Mouse (Mus musculus): ENCODE measurements at regions not wholly inside any gene's neighbourhood (a gene's known extent, or its start where the extent isn't known, plus 50 kb on each side); places are given as distances from the start of the nearest gene placed in this dataset.

- no peak for ATAC-seq (replicated peaks; ENCODE audit: poor library complexity)
Measured at GRCm38 (mm10) chr10:16231821-16232220, 1491.2 kb upstream of the Cited2 start.

- ATAC-seq (replicated peaks; ENCODE audit: poor library complexity): no peak
Measured at GRCm38 (mm10) chr10:16233612-16234106, 1489.4 kb upstream of the Cited2 start.

- no peak for ATAC-seq (replicated peaks; ENCODE audit: poor library complexity)
Measured at GRCm38 (mm10) chr10:16256329-16256728, 1466.7 kb upstream of the Cited2 start.

- ATAC-seq (replicated peaks; ENCODE audit: poor library complexity): no peak
Measured at GRCm38 (mm10) chr10:16272786-16273185, 1450.2 kb upstream of the Cited2 start.

GRCm38 (mm10) chr10:16317026-16317425 is 1406.0 kb upstream of the Cited2 start:
- no peak for ATAC-seq (replicated peaks; ENCODE audit: poor library complexity)

- ATAC-seq (replicated peaks; ENCODE audit: poor library complexity): no peak
Measured at GRCm38 (mm10) chr10:16337546-16337945, 1385.5 kb upstream of the Cited2 start.

- ATAC-seq (replicated peaks; ENCODE audit: poor library complexity): no peak
Measured at GRCm38 (mm10) chr10:16341496-16341895, 1381.5 kb upstream of the Cited2 start.

GRCm38 (mm10) chr10:16364001-16364400 is 1359.0 kb upstream of the Cited2 start:
- peak; percentile 39; the same call in 1 of the 2 replicates for ATAC-seq (replicated peaks; ENCODE audit: poor library complexity)

All from megakaryocyte progenitor cell, adult 5-6 weeks (primary cell).